In genomic region chr2:6942635-6943390, GRCm38 (mm10) we compare ENCODE assay signal across 16 mouse cellular contexts.
DNase-seq lines count a peak whose midpoint lies in the region; ATAC-seq and TF ChIP-seq lines count a peak whose summit lies in the region.
"Had no signal": no experiment of that assay in that cellular context is flagged by ENCODE, and none has a peak within 500 bp of the region (broad histone marks: within the 10 kb centered on the region; RNA-seq: fewer than 3 reads in every experiment).

No protein-coding gene starts in this region.

- no peak overlapping the region for H3K4me3 ChIP-seq in left cerebral cortex, adult 2 months
- no peak overlapping the region for H3K4me3 ChIP-seq in forebrain, embryonic 13.5 days
- no peak overlapping the region for H3K4me3 ChIP-seq in hindbrain, embryonic 16.5 days (ENCODE audit: low read length)
- no peak overlapping the region for H3K4me3 ChIP-seq in neural tube, embryonic 15.5 days (replicated peaks)
- no peak overlapping the region for H3K4me3 ChIP-seq in liver, postnatal 0 days (ENCODE audit: low read depth, low read length)
- no peak overlapping the region for H3K4me3 ChIP-seq in intestine, postnatal 0 days (ENCODE audit: low read depth, low read length)
- H3K4me3 ChIP-seq: embryonic facial prominence, embryonic 12.5 days had no signal

- ATAC-seq in forebrain, embryonic 13.5 days: peak; percentile 71; the same call in 1 of the 2 replicates
- ATAC-seq in hindbrain, embryonic 16.5 days: peak; percentile 45; the same call in 1 of the 2 replicates
- ATAC-seq in neural tube, embryonic 15.5 days (ENCODE audit: low FRiP score): peak; percentile 45; the same call in 1 of the 2 replicates
- no peak for ATAC-seq in liver, postnatal 0 days
- no peak for ATAC-seq in intestine, postnatal 0 days
- ATAC-seq: activated CD4-positive, CD25-positive, alpha-beta regulatory T cell, adult 4 months; CD4-positive, CD25-positive, alpha-beta regulatory T cell, adult 4 months; lung, postnatal 0 days had no signal

- H3K4me2 ChIP-seq in forebrain, embryonic 13.5 days: no peak overlapping the region
- H3K4me2 ChIP-seq in hindbrain, embryonic 16.5 days (ENCODE audit: low read length): no peak overlapping the region
- H3K4me2 ChIP-seq in neural tube, embryonic 15.5 days: no peak overlapping the region
- H3K4me2 ChIP-seq in liver, postnatal 0 days (ENCODE audit: low read depth, low read length): no peak overlapping the region
- no peak overlapping the region for H3K4me2 ChIP-seq in intestine, postnatal 0 days (replicated peaks; ENCODE audit: low read depth)
- H3K4me2 ChIP-seq: embryonic facial prominence, embryonic 12.5 days; liver, embryonic 11.5 days had no signal

- no peaks in the 10 kb centered on the region for H3K9me3 ChIP-seq in forebrain, embryonic 13.5 days (replicated peaks)
- H3K9me3 ChIP-seq in hindbrain, embryonic 16.5 days (ENCODE audit: control insufficient read depth, low read length): no peaks in the 10 kb centered on the region
- H3K9me3 ChIP-seq in neural tube, embryonic 15.5 days (replicated peaks): no peaks in the 10 kb centered on the region
- H3K9me3 ChIP-seq in liver, postnatal 0 days (ENCODE audit: low read length): no peaks in the 10 kb centered on the region
- H3K9me3 ChIP-seq in intestine, postnatal 0 days (ENCODE audit: control insufficient read depth): no peaks in the 10 kb centered on the region
- H3K9me3 ChIP-seq: embryonic facial prominence, embryonic 12.5 days had no signal

- no peaks in the 10 kb centered on the region for H3K36me3 ChIP-seq in forebrain, embryonic 13.5 days (ENCODE audit: poor library complexity, severe bottlenecking)
- no peaks in the 10 kb centered on the region for H3K36me3 ChIP-seq in hindbrain, embryonic 16.5 days (ENCODE audit: control insufficient read depth, insufficient read depth, low read length)
- no peaks in the 10 kb centered on the region for H3K36me3 ChIP-seq in neural tube, embryonic 15.5 days
- no peaks in the 10 kb centered on the region for H3K36me3 ChIP-seq in liver, postnatal 0 days (replicated peaks; ENCODE audit: insufficient read depth, low read length)
- no peaks in the 10 kb centered on the region for H3K36me3 ChIP-seq in intestine, postnatal 0 days (ENCODE audit: control insufficient read depth, insufficient read depth)
- H3K36me3 ChIP-seq: embryonic facial prominence, embryonic 12.5 days had no signal

- no peak for TF ChIP-seq CTCF in left cerebral cortex, adult 2 months (IDR thresholded peaks at IDR 0.05)
- TF ChIP-seq CTCF in liver, postnatal 0 days (IDR thresholded peaks at IDR 0.05; ENCODE audit: low read depth): no peak
- no peak for TF ChIP-seq CTCF in intestine, postnatal 0 days (IDR thresholded peaks at IDR 0.05; ENCODE audit: low read depth)

- no peak for DNase-seq in left cerebral cortex, adult 2 months (ENCODE audit: extremely low spot score in 1 of 2, low spot score in 2 of 2)
- DNase-seq in left cerebral cortex, adult 9 months (ENCODE audit: low spot score in 2 of 2): no peak
- no peak for DNase-seq in liver, postnatal 0 days
- DNase-seq: cerebellum, adult 8-10 months; heart, postnatal 4 days; kidney, adult 2 months; thymus, postnatal 36 days had no signal

- H3K9ac ChIP-seq in forebrain, embryonic 13.5 days: no peak overlapping the region
- no peak overlapping the region for H3K9ac ChIP-seq in hindbrain, embryonic 16.5 days (ENCODE audit: low read depth, low read length)
- H3K9ac ChIP-seq in neural tube, embryonic 15.5 days (replicated peaks): no peak overlapping the region
- no peak overlapping the region for H3K9ac ChIP-seq in liver, postnatal 0 days (replicated peaks)
- H3K9ac ChIP-seq in intestine, postnatal 0 days (ENCODE audit: low read depth, low read length): no peak overlapping the region
- H3K9ac ChIP-seq: embryonic facial prominence, embryonic 12.5 days had no signal

- TF ChIP-seq EP300 in liver, postnatal 0 days (IDR thresholded peaks at IDR 0.05; ENCODE audit: low read depth): no peak

- peak overlapping the region; percentile 53; the same call in 1 of the 2 replicates for H3K27ac ChIP-seq in left cerebral cortex, adult 2 months
- peak overlapping the region; percentile 19; the same call in 1 of the 2 replicates for H3K27ac ChIP-seq in forebrain, embryonic 13.5 days
- H3K27ac ChIP-seq in hindbrain, embryonic 16.5 days (ENCODE audit: low read depth, low read length): no peak overlapping the region
- H3K27ac ChIP-seq in neural tube, embryonic 15.5 days (replicated peaks): no peak overlapping the region
- no peak overlapping the region for H3K27ac ChIP-seq in liver, postnatal 0 days (ENCODE audit: low read depth)
- no peak overlapping the region for H3K27ac ChIP-seq in intestine, postnatal 0 days (ENCODE audit: low read depth, low read length)
- H3K27ac ChIP-seq: embryonic facial prominence, embryonic 12.5 days had no signal

- H3K4me1 ChIP-seq in forebrain, embryonic 13.5 days: peaks cover 17% of the 10 kb centered on the region
- no peaks in the 10 kb centered on the region for H3K4me1 ChIP-seq in hindbrain, embryonic 16.5 days (ENCODE audit: control insufficient read depth, insufficient read depth, low read depth, low read length)
- H3K4me1 ChIP-seq in neural tube, embryonic 15.5 days: peaks cover 10% of the 10 kb centered on the region; the same call in 1 of the 2 replicates
- no peaks in the 10 kb centered on the region for H3K4me1 ChIP-seq in liver, postnatal 0 days (ENCODE audit: insufficient read depth)
- no peaks in the 10 kb centered on the region for H3K4me1 ChIP-seq in intestine, postnatal 0 days (replicated peaks; ENCODE audit: control insufficient read depth, insufficient read depth, low read length)

- no peaks in the 10 kb centered on the region for H3K27me3 ChIP-seq in forebrain, embryonic 13.5 days
- H3K27me3 ChIP-seq in hindbrain, embryonic 16.5 days (replicated peaks; ENCODE audit: control insufficient read depth, insufficient read depth, low read length): no peaks in the 10 kb centered on the region
- no peaks in the 10 kb centered on the region for H3K27me3 ChIP-seq in neural tube, embryonic 15.5 days (replicated peaks)
- no peaks in the 10 kb centered on the region for H3K27me3 ChIP-seq in liver, postnatal 0 days (ENCODE audit: insufficient read depth, low read length)
- H3K27me3 ChIP-seq in intestine, postnatal 0 days (replicated peaks; ENCODE audit: control insufficient read depth, insufficient read depth, low read length): no peaks in the 10 kb centered on the region
- H3K27me3 ChIP-seq: embryonic facial prominence, embryonic 12.5 days had no signal

- intact Hi-C loops in left cerebral cortex, adult 2 months (cut with DNase I): no loop called here

- 41% methylated on average over 2 of the region's 2 CpGs for WGBS in forebrain, embryonic 13.5 days
- WGBS in hindbrain, embryonic 16.5 days: 42% methylated on average over 2 of the region's 2 CpGs
- WGBS in neural tube, embryonic 15.5 days: 44% methylated on average over 2 of the region's 2 CpGs
- WGBS in liver, postnatal 0 days (ENCODE audit: insufficient replicate concordance): 77% methylated on average over 2 of the region's 2 CpGs
- 84% methylated on average over 2 of the region's 2 CpGs for WGBS in intestine, postnatal 0 days

Comparison
In these comparisons a context has a peak if more than half of its experiments do, and no peak if none do; other contexts are left out.
1. H3K27ac ChIP-seq: peak in left cerebral cortex, adult 2 months (single experiment) and forebrain, embryonic 13.5 days (single experiment); none in hindbrain, embryonic 16.5 days (single experiment), neural tube, embryonic 15.5 days (single experiment), liver, postnatal 0 days (single experiment) and intestine, postnatal 0 days (single experiment).
2. ATAC-seq: peak in forebrain, embryonic 13.5 days (single experiment), hindbrain, embryonic 16.5 days (single experiment) and neural tube, embryonic 15.5 days (single experiment); none in liver, postnatal 0 days (single experiment) and intestine, postnatal 0 days (single experiment).